Mouse (Mus musculus) brain, embryonic 14.5 days (tissue): Measurements from ENCODE around the gene Grasp.
A peak's percentile ranks its signal among the peaks of the same experiment; 100 is the strongest.

Experiments used
- CTCF ChIP-seq: fragments of 200-500 bp; IDR thresholded peaks from 2 replicates; pipeline ENCODE4 v1.5.1; 2012; ENCODE audit warnings: inconsistent platforms, mild to moderate bottlenecking, moderate library complexity, borderline replicate concordance; ENCODE audit not compliant: insufficient read depth, insufficient read length; ENCODE audit errors: extremely low read depth
- POLR2A ChIP-seq: fragments of 200-500 bp; IDR thresholded peaks from 2 replicates; pipeline ENCODE4 v1.6.1; 2012; ENCODE audit warnings: mild to moderate bottlenecking, inconsistent platforms, borderline replicate concordance; ENCODE audit not compliant: poor library complexity, insufficient read depth, insufficient read length, severe bottlenecking; ENCODE audit errors: extremely low read depth

DNA sequence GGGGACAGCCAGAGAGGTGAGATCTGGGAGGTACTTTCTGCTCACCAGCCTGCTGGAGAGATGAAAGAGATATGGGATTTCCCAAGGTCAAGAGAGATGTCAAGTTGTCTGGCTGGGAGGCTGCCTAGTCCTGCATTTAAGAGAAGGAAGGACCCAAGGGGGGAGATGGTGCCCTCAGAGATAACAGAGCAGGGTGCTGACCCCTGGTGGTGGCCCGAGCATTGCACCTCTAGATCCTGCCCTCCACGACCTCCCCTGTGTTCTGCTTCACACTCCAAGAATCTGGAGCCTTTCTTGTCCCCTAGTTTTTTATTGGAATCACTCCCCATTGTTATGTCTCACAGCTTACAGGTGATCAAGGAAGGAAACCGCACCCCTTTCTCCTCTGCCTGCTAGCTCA lies 12.9 kb downstream of the Grasp start:
- TF ChIP-seq POLR2A: no peak
- TF ChIP-seq CTCF: peak; percentile 79
